Mouse (Mus musculus) ES-E14 (cell line): ENCODE results near the gene Scamp3. TPM values are rescaled to one million over a fixed set of nuclear protein-coding genes. Genes with fewer than 3 reads are reported as not detected.

Experiments used
- DNase-seq: peaks from one replicate; pipeline ENCODE4 v3.0.0-alpha.2; 2013; ENCODE audit warnings: low read depth, low spot score
- H3K27ac ChIP-seq: 2 replicates; pipeline ENCODE4 v1.5.1; 2012; ENCODE audit warnings: low read depth, mild to moderate bottlenecking, low read length, moderate library complexity, mixed read lengths; ENCODE audit not compliant: poor library complexity, insufficient read depth, severe bottlenecking
- H3K36me3 ChIP-seq: 2 replicates; pipeline ENCODE4 v1.6.1; 2012; ENCODE audit warnings: mild to moderate bottlenecking, low read length, moderate library complexity, mixed read lengths; ENCODE audit not compliant: control insufficient read depth, poor library complexity, insufficient read depth, severe bottlenecking
- H3K4me1 ChIP-seq, 2 experiments: fragments of 150-350 bp in 1 of 2; sonication (generic) in 1 of 2; 2 replicates each; pipeline ENCODE4 v1.6.1; 2012; ENCODE audit warnings: low read length in 2 of 2, mild to moderate bottlenecking in 1 of 2, mixed read lengths in 1 of 2; ENCODE audit not compliant: control insufficient read depth in 2 of 2, insufficient read depth in 2 of 2, poor library complexity in 1 of 2
- H3K4me3 ChIP-seq, 2 experiments: fragments of 150-350 bp in 1 of 2; sonication (generic) in 1 of 2; 2 replicates each; pipeline ENCODE4 v1.5.1; 2012; ENCODE audit warnings: low read length in 2 of 2, low read depth in 1 of 2, mild to moderate bottlenecking in 1 of 2, mixed read lengths in 1 of 2; ENCODE audit not compliant: insufficient read depth in 1 of 2, poor library complexity in 1 of 2, severe bottlenecking in 1 of 2
- H3K9ac ChIP-seq: 2 replicates; pipeline ENCODE4 v1.6.1; 2012; ENCODE audit warnings: low read depth, mild to moderate bottlenecking, low read length, mixed read lengths; ENCODE audit not compliant: poor library complexity, insufficient read depth, severe bottlenecking
- H3K9me3 ChIP-seq: fragments of 150-350 bp; sonication (generic); 2 replicates; pipeline ENCODE4 v1.6.1; 2012; ENCODE audit warnings: low read depth, mild to moderate bottlenecking, low read length; ENCODE audit not compliant: control insufficient read depth, insufficient read depth
- CHD2 ChIP-seq: IDR thresholded peaks from 2 replicates; pipeline ENCODE4 v1.6.1; 2014; ENCODE audit warnings: mild to moderate bottlenecking, low read depth, low read length, inconsistent platforms
- HCFC1 ChIP-seq: IDR thresholded peaks from 2 replicates; pipeline ENCODE4 v1.6.1; 2012; ENCODE audit warnings: low read length, inconsistent platforms, borderline replicate concordance; ENCODE audit not compliant: insufficient read depth
- MAFK ChIP-seq: IDR thresholded peaks from 2 replicates; pipeline ENCODE4 v1.6.1; 2014; ENCODE audit warnings: mild to moderate bottlenecking, low read depth, low read length, inconsistent platforms; ENCODE audit not compliant: insufficient read depth
- ZC3H11A ChIP-seq: IDR thresholded peaks from 2 replicates; pipeline ENCODE4 v1.6.1; 2012; ENCODE audit warnings: low read depth, mild to moderate bottlenecking, inconsistent platforms, low read length, borderline replicate concordance
- ZNF384 ChIP-seq: IDR thresholded peaks from 2 replicates; pipeline ENCODE4 v1.6.1; 2012; ENCODE audit warnings: low read depth, low read length, inconsistent platforms
- in situ Hi-C, 2 experiments: fragments of 600-800 bp; cut with MboI; formaldehyde crosslinking; loops; one replicate each; pipeline ENCODE4 v1.15.1; 2025; ENCODE audit warnings: low sequenced_read_pairs in 2 of 2, inconsistent platforms in 1 of 2; ENCODE audit not compliant: unreplicated experiment in 2 of 2
- total RNA-seq: library from RNA; depleted of rRNA; stranded (reverse); fragments of 300-350 nt; gene quantifications from 2 replicates; pipeline ENCODE4 v1.2.3, GENCODE M21; 2012

The Scamp3 gene
- total RNA-seq, 1 experiment: 83.2 TPM

GRCm38 (mm10) chr3:89224796-89225195, 47.5 kb downstream of the Scamp3 start:
- Histone ChIP-seq H3K4me3 (peak overlapping the region in 1 of 2 experiments; percentile 47; a peak in 2 of 4 replicates), H3K27ac (peak overlapping the region; percentile 86; the same call in 1 of the 2 replicates), H3K9me3 (no peaks in the 10 kb centered on the region), H3K36me3 (peaks cover 13% of the 10 kb centered on the region; the same call in 1 of the 2 replicates), H3K4me1 (peaks cover 13 to 35% of the 10 kb centered on the region in 2 experiments), H3K9ac (peak overlapping the region; percentile 68)
- in situ Hi-C loops: no loop called here
- TF ChIP-seq CHD2 (no peak), HCFC1 (no peak), ZC3H11A (no peak), MAFK (no peak), ZNF384 (no peak)
- no peak for DNase-seq

- TF ChIP-seq HCFC1 (no peak), ZNF384 (no peak), CHD2 (no peak), MAFK (no peak), ZC3H11A (no peak)
- peak overlapping the region; percentile 86 for H3K27ac ChIP-seq
- peak overlapping the region; percentile 68 for H3K9ac ChIP-seq
- H3K36me3 ChIP-seq: peaks cover 11% of the 10 kb centered on the region; the same call in 1 of the 2 replicates
- peaks cover 13 to 35% of the 10 kb centered on the region in 2 experiments for H3K4me1 ChIP-seq
- peak overlapping the region; percentile 28 to 47; a peak in 3 of 4 replicates for H3K4me3 ChIP-seq
- in situ Hi-C loops: no loop called here
- no peaks in the 10 kb centered on the region for H3K9me3 ChIP-seq
- DNase-seq: no peak
These were observed 48.1 kb downstream of the Scamp3 start for GRCm38 (mm10) chr3:89225321-89225815.

- TF ChIP-seq MAFK (no peak), ZNF384 (no peak), CHD2 (no peak), HCFC1 (no peak), ZC3H11A (no peak)
- peaks cover 13 to 35% of the 10 kb centered on the region in 2 experiments for H3K4me1 ChIP-seq
These were observed 48.6 kb downstream of the Scamp3 start for GRCm38 (mm10) chr3:89225918-89226317.

GRCm38 (mm10) chr3:89226361-89226760, 49.1 kb downstream of the Scamp3 start:
- Histone ChIP-seq H3K36me3 (peaks cover 7% of the 10 kb centered on the region; the same call in 1 of the 2 replicates), H3K27ac (peak overlapping the region; percentile 69), H3K9ac (peak overlapping the region; percentile 54), H3K9me3 (no peaks in the 10 kb centered on the region), H3K4me3 (peak overlapping the region; percentile 36 to 58), H3K4me1 (peaks cover 13 to 35% of the 10 kb centered on the region in 2 experiments)
- in situ Hi-C loops: no loop called here
- TF ChIP-seq MAFK (no peak), ZC3H11A (no peak), CHD2 (no peak), ZNF384 (no peak), HCFC1 (no peak)
- DNase-seq: no peak

More at GRCm38 (mm10) chr3:89225918-89226317, 48.6 kb downstream of the Scamp3 start:
- peak; percentile 83 for DNase-seq
- Histone ChIP-seq H3K36me3 (peaks cover 11% of the 10 kb centered on the region; the same call in 1 of the 2 replicates), H3K9me3 (no peaks in the 10 kb centered on the region), H3K4me3 (peak overlapping the region; percentile 36 to 58), H3K27ac (peak overlapping the region; percentile 86), H3K9ac (peak overlapping the region; percentile 68)
- in situ Hi-C loops: no loop called here

GRCm38 (mm10) chr3:89226900-89227299, 49.6 kb downstream of the Scamp3 start, which contains the start of gene Mtx1:
Gene Mtx1, minus strand, starts transcription at chr3:89227088.
- Histone ChIP-seq H3K9me3 (no peaks in the 10 kb centered on the region), H3K27ac (peak within 1 kb of the TSS; percentile 69), H3K36me3 (0 out of 2 replicates have a peak, but pooled peaks cover 6% of the 10 kb centered on the region), H3K4me1 (peaks cover 13 to 37% of the 10 kb centered on the region in 2 experiments), H3K9ac (peak within 1 kb of the TSS; percentile 54), H3K4me3 (peak within 1 kb of the TSS; percentile 58 to 77)
- in situ Hi-C loops: no loop called here
- DNase-seq: no peak
- TF ChIP-seq CHD2 (no peak), ZNF384 (no peak)
